Mouse (Mus musculus) midbrain, embryonic 12.5 days (tissue): ENCODE data around the gene Tmod3. TPM values are rescaled to one million over a fixed set of nuclear protein-coding genes. Genes with fewer than 3 reads are reported as not detected.

ENCODE experiments used
- ATAC-seq: fragments of 200-750 bp; cut with Nextera tagmentation; 2 replicates; pipeline ENCODE4 v1.8.0; 2017; ENCODE audit warnings: low read depth, moderate TSS enrichment, moderate library complexity; ENCODE audit not compliant: low FRiP score
- H3K27ac ChIP-seq: fragments of 300-500 bp; sonication (generic); replicated peaks from 2 replicates; pipeline ENCODE4 v1.5.1; 2016; ENCODE audit warnings: mild to moderate bottlenecking
- H3K27me3 ChIP-seq: fragments of 300-500 bp; sonication (generic); 2 replicates; pipeline ENCODE4 v1.6.1; 2016; ENCODE audit warnings: mild to moderate bottlenecking
- H3K36me3 ChIP-seq: fragments of 300-500 bp; sonication (generic); 2 replicates; pipeline ENCODE4 v1.6.1; 2016
- H3K4me1 ChIP-seq: fragments of 300-500 bp; sonication (generic); 2 replicates; pipeline ENCODE4 v1.6.1; 2016
- H3K4me2 ChIP-seq: fragments of 300-500 bp; sonication (generic); replicated peaks from 2 replicates; pipeline ENCODE4 v1.6.1; 2016; ENCODE audit warnings: mild to moderate bottlenecking, moderate library complexity
- H3K4me3 ChIP-seq: fragments of 300-500 bp; sonication (generic); 2 replicates; pipeline ENCODE4 v1.5.1; 2016; ENCODE audit warnings: mild to moderate bottlenecking
- H3K9ac ChIP-seq: fragments of 300-500 bp; sonication (generic); replicated peaks from 2 replicates; pipeline ENCODE4 v1.6.1; 2016; ENCODE audit warnings: mild to moderate bottlenecking, moderate library complexity
- H3K9me3 ChIP-seq: fragments of 300-500 bp; sonication (generic); 2 replicates; pipeline ENCODE4 v1.6.1; 2016; ENCODE audit warnings: mild to moderate bottlenecking
- WGBS: fragments of 180-500 bp; shearing (Covaris S2); methylation state at CpG from one replicate; pipeline ENCODE4 v1.1.7; 2016; 5-methylcytosine and 5-hydroxymethylcytosine counted together
- polyA plus RNA-seq: library from polyadenylated mRNA; unstranded; fragments of >200 nt; fragmentation: Nextera tagmentation; extraction: Ambion mirVana; gene quantifications from 2 replicates; pipeline ENCODE4 v1.2.1, GENCODE M21; 2016

The Tmod3 gene
- polyA plus RNA-seq, 1 experiment from 2014 or later = 80.8 TPM

DNA sequence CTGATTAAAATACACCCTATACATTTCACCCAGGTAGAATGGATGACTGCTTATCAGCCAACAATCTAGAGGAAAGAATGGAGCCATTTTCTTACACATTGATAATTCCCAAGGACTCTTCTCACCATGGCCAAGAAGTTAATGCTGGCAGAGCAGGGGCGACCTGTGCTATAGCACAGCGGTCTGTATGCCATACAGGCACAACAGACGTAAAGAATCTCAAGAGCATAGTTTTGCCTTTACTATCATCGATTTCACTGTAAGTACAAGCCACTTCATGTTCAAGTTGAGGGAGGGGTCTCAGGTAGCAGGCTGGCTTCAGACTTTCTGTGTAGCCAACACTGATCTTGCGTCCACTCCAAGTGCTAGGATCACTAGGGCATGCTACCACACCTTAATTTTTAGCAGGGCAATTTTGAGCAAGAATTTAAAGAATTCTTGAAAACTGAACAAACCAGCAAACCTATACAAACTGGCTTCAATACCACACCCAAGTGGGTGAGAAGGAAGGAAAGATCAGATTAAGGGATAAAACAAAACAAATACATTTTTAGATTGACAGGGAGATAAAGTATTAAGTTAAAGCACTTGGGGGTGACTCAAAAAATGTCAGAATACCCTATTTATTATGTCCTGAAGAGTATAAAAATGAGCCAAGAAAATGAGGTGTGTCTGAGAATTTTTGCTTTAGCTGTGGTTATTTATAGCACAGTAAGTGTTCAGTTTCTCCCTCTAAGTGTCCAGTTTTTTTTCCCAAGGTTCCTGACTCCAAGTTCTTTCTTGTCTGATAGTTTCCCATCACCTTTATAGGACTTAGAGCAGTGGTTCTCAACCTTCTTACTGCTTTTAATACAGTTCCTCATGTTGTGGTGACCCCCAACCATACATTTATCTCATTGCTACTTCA lies 11.8 kb upstream of the Tmod3 start:
- Histone ChIP-seq H3K4me3 (no peak overlapping the region), H3K27me3 (no peaks in the 10 kb centered on the region), H3K9ac (no peak overlapping the region), H3K36me3 (peaks cover 40% of the 10 kb centered on the region), H3K4me1 (no peaks in the 10 kb centered on the region), H3K9me3 (no peaks in the 10 kb centered on the region), H3K27ac (no peak overlapping the region), H3K4me2 (no peak overlapping the region)
- 89% methylated on average over 5 of the region's 5 CpGs for WGBS
- no peak for ATAC-seq

- no peak for ATAC-seq
- H3K9me3 ChIP-seq = no peaks in the 10 kb centered on the region
- no peak overlapping the region for H3K9ac ChIP-seq
- WGBS = 95% methylated on average over 6 of the region's 6 CpGs
- H3K27ac ChIP-seq = no peak overlapping the region
- no peaks in the 10 kb centered on the region for H3K27me3 ChIP-seq
- no peaks in the 10 kb centered on the region for H3K4me1 ChIP-seq
- H3K4me3 ChIP-seq = no peak overlapping the region
- peaks cover 13% of the 10 kb centered on the region for H3K36me3 ChIP-seq
- no peak overlapping the region for H3K4me2 ChIP-seq
These were observed 8.9 kb upstream of the Tmod3 start for GRCm38 (mm10) chr9:75568399-75568798.

- Histone ChIP-seq H3K4me3 (no peak overlapping the region), H3K9me3 (no peaks in the 10 kb centered on the region), H3K9ac (no peak overlapping the region), H3K4me1 (no peaks in the 10 kb centered on the region), H3K27me3 (no peaks in the 10 kb centered on the region), H3K4me2 (no peak overlapping the region), H3K36me3 (0 out of 2 replicates have a peak, but pooled peaks cover 3% of the 10 kb centered on the region), H3K27ac (no peak overlapping the region)
- no peak for ATAC-seq
- WGBS = 81% methylated on average over 6 of the region's 6 CpGs
These were observed 5.4 kb upstream of the Tmod3 start for GRCm38 (mm10) chr9:75564892-75565291.

DNA sequence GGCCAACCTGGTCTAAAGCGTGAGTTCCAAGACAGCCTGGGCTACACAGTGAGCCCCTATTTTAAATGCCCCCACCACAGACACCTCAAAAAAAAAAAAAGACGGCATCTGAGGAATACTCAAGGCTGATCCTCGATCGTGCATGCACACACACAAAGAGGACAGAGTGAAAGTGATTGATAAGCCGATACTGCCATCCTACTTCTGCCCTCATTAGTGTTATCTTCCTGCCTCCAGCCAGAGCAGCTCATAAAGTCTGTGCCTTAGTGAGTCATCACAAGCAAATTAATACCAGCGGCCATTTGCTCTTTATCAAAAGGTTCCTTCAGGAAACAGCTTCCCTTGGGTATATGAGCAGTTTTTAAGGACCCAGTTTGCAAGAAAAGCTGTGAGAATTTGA lies 4.2 kb upstream of the Tmod3 start:
- Histone ChIP-seq H3K9me3 (no peaks in the 10 kb centered on the region), H3K36me3 (no peaks in the 10 kb centered on the region), H3K4me3 (no peak overlapping the region), H3K4me2 (no peak overlapping the region), H3K27me3 (no peaks in the 10 kb centered on the region), H3K9ac (no peak overlapping the region), H3K27ac (no peak overlapping the region), H3K4me1 (peaks cover 2% of the 10 kb centered on the region; the same call in 1 of the 2 replicates)
- WGBS = 84% methylated on average over 6 of the region's 6 CpGs
- ATAC-seq = no peak

GRCm38 (mm10) chr9:75563176-75563575 lies 3.7 kb upstream of the Tmod3 start:
- Histone ChIP-seq H3K27ac (no peak overlapping the region), H3K4me3 (no peak overlapping the region), H3K4me2 (no peak overlapping the region), H3K4me1 (peaks cover 3% of the 10 kb centered on the region; the same call in 1 of the 2 replicates), H3K36me3 (no peaks in the 10 kb centered on the region), H3K9ac (no peak overlapping the region), H3K9me3 (no peaks in the 10 kb centered on the region), H3K27me3 (no peaks in the 10 kb centered on the region)
- ATAC-seq = no peak
- 51% methylated on average over 2 of the region's 2 CpGs for WGBS

GRCm38 (mm10) chr9:75561040-75561669 lies 1.7 kb upstream of the Tmod3 start:
- 85% methylated on average over 13 of the region's 13 CpGs for WGBS
- H3K27me3 ChIP-seq = no peaks in the 10 kb centered on the region
- H3K36me3 ChIP-seq = no peaks in the 10 kb centered on the region
- H3K4me1 ChIP-seq = peaks cover 6% of the 10 kb centered on the region
- no peak overlapping the region for H3K27ac ChIP-seq
- H3K9me3 ChIP-seq = no peaks in the 10 kb centered on the region
- no peak overlapping the region for H3K4me2 ChIP-seq
- ATAC-seq = no peak
- no peak overlapping the region for H3K9ac ChIP-seq
- no peak overlapping the region for H3K4me3 ChIP-seq

GRCm38 (mm10) chr9:75560353-75560752 lies 896 bp upstream of the Tmod3 start:
- ATAC-seq = no peak
- Histone ChIP-seq H3K27me3 (no peaks in the 10 kb centered on the region), H3K36me3 (no peaks in the 10 kb centered on the region), H3K4me2 (no peak overlapping the region), H3K9ac (no peak overlapping the region), H3K4me1 (peaks cover 6% of the 10 kb centered on the region), H3K27ac (no peak overlapping the region), H3K4me3 (no peak overlapping the region), H3K9me3 (no peaks in the 10 kb centered on the region)

GRCm38 (mm10) chr9:75558812-75559511 lies 495 bp downstream of the Tmod3 start:
- peak overlapping the region; percentile 80 for H3K4me3 ChIP-seq
- under 1% methylated on average over 42 of the region's 47 CpGs for WGBS
- H3K9ac ChIP-seq = peak overlapping the region; percentile 81
- H3K27me3 ChIP-seq = no peaks in the 10 kb centered on the region
- H3K4me1 ChIP-seq = peaks cover 6% of the 10 kb centered on the region
- H3K36me3 ChIP-seq = no peaks in the 10 kb centered on the region
- peak overlapping the region; percentile 68 for H3K4me2 ChIP-seq
- H3K9me3 ChIP-seq = no peaks in the 10 kb centered on the region
- ATAC-seq = peak; percentile 93
- peak overlapping the region; percentile 69 for H3K27ac ChIP-seq

DNA sequence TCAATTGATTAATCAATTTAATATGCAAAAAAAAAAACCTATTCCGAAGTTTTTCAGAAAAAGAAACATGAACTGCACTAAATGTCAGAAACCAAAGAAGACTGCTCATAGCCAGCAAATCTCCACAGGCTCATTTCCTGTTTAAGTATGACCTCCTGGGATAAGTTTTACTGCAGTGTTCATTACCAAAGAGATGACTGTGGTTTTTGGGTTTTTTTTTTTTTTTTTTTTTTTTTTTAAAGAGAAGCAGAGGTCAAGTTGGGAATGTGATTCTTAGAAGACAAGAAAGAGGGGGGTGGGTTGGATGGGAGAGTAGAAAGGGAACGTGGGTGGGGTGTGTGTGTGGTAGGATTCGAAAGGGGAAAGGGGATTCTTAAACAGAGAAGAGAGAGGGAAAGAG lies 1.1 kb downstream of the Tmod3 start:
- no peaks in the 10 kb centered on the region for H3K36me3 ChIP-seq
- peaks cover 6% of the 10 kb centered on the region for H3K4me1 ChIP-seq
- H3K9me3 ChIP-seq = no peaks in the 10 kb centered on the region
- peak overlapping the region; percentile 81; the same call in 1 of the 2 replicates for H3K9ac ChIP-seq
- ATAC-seq = no peak
- 29% methylated on average over 3 of the region's 3 CpGs for WGBS
- no peak overlapping the region for H3K27ac ChIP-seq
- H3K27me3 ChIP-seq = no peaks in the 10 kb centered on the region
- H3K4me3 ChIP-seq = peak overlapping the region; percentile 80
- peak overlapping the region; percentile 68 for H3K4me2 ChIP-seq

DNA sequence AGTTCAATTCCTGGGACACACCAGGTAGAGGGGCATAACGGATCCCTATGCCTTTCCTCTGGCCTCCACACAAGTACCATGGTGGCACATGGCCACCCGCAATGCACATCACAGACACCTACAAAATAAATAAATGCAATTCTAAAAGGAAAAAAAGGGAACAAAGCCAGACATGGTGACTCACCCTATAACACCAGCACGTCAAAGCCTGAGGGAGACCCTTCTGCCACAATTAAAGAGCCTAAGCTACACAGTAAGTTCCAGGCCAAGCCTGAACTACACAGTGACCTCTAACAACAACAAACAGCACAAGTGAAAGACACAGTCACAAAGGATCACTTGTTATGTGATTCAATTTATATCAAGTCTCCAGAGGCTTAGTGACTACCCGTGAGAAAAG lies 5.7 kb downstream of the Tmod3 start:
- no peaks in the 10 kb centered on the region for H3K27me3 ChIP-seq
- H3K9ac ChIP-seq = no peak overlapping the region
- H3K36me3 ChIP-seq = no peaks in the 10 kb centered on the region
- peaks cover 6% of the 10 kb centered on the region for H3K4me1 ChIP-seq
- no peaks in the 10 kb centered on the region for H3K9me3 ChIP-seq
- no peak overlapping the region for H3K4me2 ChIP-seq
- H3K27ac ChIP-seq = no peak overlapping the region
- 77% methylated on average over 4 of the region's 4 CpGs for WGBS
- H3K4me3 ChIP-seq = no peak overlapping the region
- ATAC-seq = no peak

GRCm38 (mm10) chr9:75551342-75551741 lies 8.1 kb downstream of the Tmod3 start:
- no peaks in the 10 kb centered on the region for H3K9me3 ChIP-seq
- H3K4me3 ChIP-seq = no peak overlapping the region
- 59% methylated on average over 5 of the region's 5 CpGs for WGBS
- no peak overlapping the region for H3K4me2 ChIP-seq
- H3K27ac ChIP-seq = no peak overlapping the region
- H3K9ac ChIP-seq = no peak overlapping the region
- H3K4me1 ChIP-seq = no peaks in the 10 kb centered on the region; the same call in 1 of the 2 replicates
- no peak for ATAC-seq
- no peaks in the 10 kb centered on the region for H3K27me3 ChIP-seq
- no peaks in the 10 kb centered on the region for H3K36me3 ChIP-seq

GRCm38 (mm10) chr9:75549010-75549409 lies 10.4 kb downstream of the Tmod3 start:
- Histone ChIP-seq H3K27me3 (no peaks in the 10 kb centered on the region), H3K9me3 (no peaks in the 10 kb centered on the region), H3K4me1 (no peaks in the 10 kb centered on the region; the same call in 1 of the 2 replicates), H3K27ac (no peak overlapping the region), H3K4me2 (no peak overlapping the region), H3K4me3 (no peak overlapping the region), H3K9ac (no peak overlapping the region), H3K36me3 (no peaks in the 10 kb centered on the region)
- 87% methylated on average over 8 of the region's 8 CpGs for WGBS
- ATAC-seq = no peak
